Mouse (Mus musculus) forebrain, embryonic 13.5 days (tissue): ENCODE measurements around the gene Ttll4. TPM values are rescaled to one million over a fixed set of nuclear protein-coding genes. Genes with fewer than 3 reads are reported as not detected.

Experiments
- polyA plus RNA-seq: library from polyadenylated mRNA; unstranded; fragments of >200 nt; fragmentation: Nextera tagmentation; extraction: Ambion mirVana; gene quantifications from 2 replicates; pipeline ENCODE4 v1.2.1, GENCODE M21; 2015

The Ttll4 gene
- polyA plus RNA-seq, 1 experiment from 2014 or later: 16.7 TPM

Other genes with a start within 250 kb of the Ttll4 start
- 64.2 and 68.6 TPM in 2 replicates for gene Cnot9, start 155.7 kb upstream of the Ttll4 start, polyA plus RNA-seq
- gene Plcd4, start 118.9 kb upstream of the Ttll4 start, polyA plus RNA-seq: 1.6 and 1.9 TPM in 2 replicates
- gene Usp37, start 117.5 kb upstream of the Ttll4 start, polyA plus RNA-seq: 35.8 and 38.5 TPM in 2 replicates
- gene Zfp142, start 73.5 kb upstream of the Ttll4 start, polyA plus RNA-seq: 9.2 and 9.3 TPM in 2 replicates
- 20.5 and 22.7 TPM in 2 replicates for gene Bcs1l, start 73.5 kb upstream of the Ttll4 start, polyA plus RNA-seq
- 38.8 and 42.8 TPM in 2 replicates for gene Rnf25, start 60.3 kb upstream of the Ttll4 start, polyA plus RNA-seq
- gene Stk36, start 60.3 kb upstream of the Ttll4 start, polyA plus RNA-seq: 24.5 and 24.7 TPM in 2 replicates
- 0.81 and 1.4 TPM in 2 replicates for gene Cyp27a1, start 51.8 kb downstream of the Ttll4 start, polyA plus RNA-seq
- gene Prkag3, start 87.5 kb downstream of the Ttll4 start, polyA plus RNA-seq: not detected in 2 replicates
- 0.73 and 0.92 TPM in 2 replicates for gene Wnt6, start 110.1 kb downstream of the Ttll4 start, polyA plus RNA-seq
- gene Wnt10a, start 129.8 kb downstream of the Ttll4 start, polyA plus RNA-seq: 0.29 and 0.63 TPM in 2 replicates
- gene Cdk5r2, start 193.2 kb downstream of the Ttll4 start, polyA plus RNA-seq: 0.76 and 1.3 TPM in 2 replicates
- not detected in 2 replicates for gene Fev, start 223.7 kb downstream of the Ttll4 start, polyA plus RNA-seq
- not detected in 2 replicates for gene Cryba2, start 231.4 kb downstream of the Ttll4 start, polyA plus RNA-seq